Mouse (Mus musculus): ENCODE data around the gene AC141477.1. TPM values are rescaled to one million over a fixed set of nuclear protein-coding genes. Genes with fewer than 3 reads are reported as not detected.

AC141477.1 gene
- polyA plus RNA-seq (2012) = not detected in 2 replicates

GRCm38 (mm10) chr10:76440281-76440680, at the start of gene AC141477.1:
AC141477.1 (minus strand) TSS chr10:76440444.

GRCm38 (mm10) chr10:76468203-76469162, 28.2 kb upstream of the AC141477.1 start, which contains the start of the genes Mcm3ap and Ybey:
Mcm3ap (plus strand) TSS chr10:76468927.
Ybey (minus strand) TSS chr10:76469114.

GRCm38 (mm10) chr10:76448851-76449250, 8.6 kb upstream of the AC141477.1 start, which contains the start of gene 2610028H24Rik:
2610028H24Rik (plus strand) TSS chr10:76449081.

GRCm38 (mm10) chr10:76442178-76443088, 2.2 kb upstream of the AC141477.1 start, which contains the start of gene Pcnt:
Pcnt (minus strand) TSS chr10:76442786.

Other genes with a start within 250 kb of the AC141477.1 start
- 2.8 and 3.6 TPM in 2 replicates for gene Prmt2, start 202.6 kb downstream of the AC141477.1 start, polyA plus RNA-seq (2012)
- not detected in 2 replicates for gene S100b, start 186.6 kb downstream of the AC141477.1 start, polyA plus RNA-seq (2012)
- 1.5 TPM in 2 replicates for gene Dip2a, start 95.2 kb downstream of the AC141477.1 start, polyA plus RNA-seq (2012)
- 47.7 and 65.0 TPM in 2 replicates for gene Pcnt, start 2.3 kb upstream of the AC141477.1 start, polyA plus RNA-seq (2012)
- gene 2610028H24Rik, start 8.6 kb upstream of the AC141477.1 start, polyA plus RNA-seq (2012) = not detected in 2 replicates
- 23.3 and 33.0 TPM in 2 replicates for gene Mcm3ap, start 28.5 kb upstream of the AC141477.1 start, polyA plus RNA-seq (2012)
- 0.60 and 0.83 TPM in 2 replicates for gene Ybey, start 28.7 kb upstream of the AC141477.1 start, polyA plus RNA-seq (2012)
- gene Lss, start 91.1 kb upstream of the AC141477.1 start, polyA plus RNA-seq (2012) = 7.1 and 7.8 TPM in 2 replicates
- gene Spatc1l, start 121.8 kb upstream of the AC141477.1 start, polyA plus RNA-seq (2012) = not detected in 2 replicates
- not detected in 2 replicates for gene Ftcd, start 135.2 kb upstream of the AC141477.1 start, polyA plus RNA-seq (2012)
- gene Col6a2, start 183.2 kb upstream of the AC141477.1 start, polyA plus RNA-seq (2012) = 0.02 and 0.05 TPM in 2 replicates